Mouse (Mus musculus): ENCODE data around the gene Lmntd2.
A peak's percentile ranks its signal among the peaks of the same experiment; 100 is the strongest.

Gene Lmntd2

GRCm38 (mm10) chr7:141215880-141216733 is 2.2 kb upstream of the Lmntd2 start:
- peak; percentile 98 for DNase-seq

- DNase-seq = peak; percentile 99
These were observed 1.4 kb upstream of the Lmntd2 start, which contains the start of gene Rassf7 for GRCm38 (mm10) chr7:141215101-141215879. TSS of gene Rassf7 (plus strand) at chr7:141215860.

- no peak for DNase-seq
These were observed 430 bp upstream of the Lmntd2 start for GRCm38 (mm10) chr7:141214310-141214709.

GRCm38 (mm10) chr7:141213133-141213532 is 747 bp downstream of the Lmntd2 start:
- no peak for DNase-seq

- no peak for DNase-seq
These were observed 3.2 kb downstream of the Lmntd2 start for GRCm38 (mm10) chr7:141210606-141211131.

GRCm38 (mm10) chr7:141210137-141210536 is 3.7 kb downstream of the Lmntd2 start:
- no peak for DNase-seq

- DNase-seq = no peak
These were observed 4.4 kb downstream of the Lmntd2 start for GRCm38 (mm10) chr7:141209526-141209925.

- DNase-seq = no peak
These were observed 7.5 kb downstream of the Lmntd2 start for GRCm38 (mm10) chr7:141206182-141206937.

- DNase-seq = no peak
These were observed 8.4 kb downstream of the Lmntd2 start for GRCm38 (mm10) chr7:141205504-141205903.

GRCm38 (mm10) chr7:141204546-141204945 is 9.3 kb downstream of the Lmntd2 start:
- DNase-seq = no peak

- no peak for DNase-seq
These were observed 15.8 kb downstream of the Lmntd2 start for GRCm38 (mm10) chr7:141198121-141198520.

GRCm38 (mm10) chr7:141196619-141197282 is 17.1 kb downstream of the Lmntd2 start:
- no peak for DNase-seq

- DNase-seq = no peak
These were observed 18.1 kb downstream of the Lmntd2 start for GRCm38 (mm10) chr7:141195754-141196153.

- DNase-seq = peak; percentile 92
These were observed 19.1 kb downstream of the Lmntd2 start for GRCm38 (mm10) chr7:141194830-141195229.

- no peak for DNase-seq
These were observed 19.5 kb downstream of the Lmntd2 start for GRCm38 (mm10) chr7:141194409-141194808.

GRCm38 (mm10) chr7:141193948-141194347 is 19.9 kb downstream of the Lmntd2 start, which contains the start of the genes Hras and Lrrc56:
TSS of gene Hras (minus strand) at chr7:141194005.
TSS of gene Lrrc56 (plus strand) at chr7:141194157.
- peak; percentile 97 for DNase-seq

GRCm38 (mm10) chr7:141193348-141193856 is 20.5 kb downstream of the Lmntd2 start:
- DNase-seq = peak; percentile 57

- DNase-seq = no peak
These were observed 21.0 kb downstream of the Lmntd2 start for GRCm38 (mm10) chr7:141192776-141193347.

GRCm38 (mm10) chr7:141191796-141192685 is 21.8 kb downstream of the Lmntd2 start:
- no peak for DNase-seq

- peak; percentile 53 for DNase-seq
These were observed 22.8 kb downstream of the Lmntd2 start for GRCm38 (mm10) chr7:141191036-141191435.
